In the genomic region with DNA sequence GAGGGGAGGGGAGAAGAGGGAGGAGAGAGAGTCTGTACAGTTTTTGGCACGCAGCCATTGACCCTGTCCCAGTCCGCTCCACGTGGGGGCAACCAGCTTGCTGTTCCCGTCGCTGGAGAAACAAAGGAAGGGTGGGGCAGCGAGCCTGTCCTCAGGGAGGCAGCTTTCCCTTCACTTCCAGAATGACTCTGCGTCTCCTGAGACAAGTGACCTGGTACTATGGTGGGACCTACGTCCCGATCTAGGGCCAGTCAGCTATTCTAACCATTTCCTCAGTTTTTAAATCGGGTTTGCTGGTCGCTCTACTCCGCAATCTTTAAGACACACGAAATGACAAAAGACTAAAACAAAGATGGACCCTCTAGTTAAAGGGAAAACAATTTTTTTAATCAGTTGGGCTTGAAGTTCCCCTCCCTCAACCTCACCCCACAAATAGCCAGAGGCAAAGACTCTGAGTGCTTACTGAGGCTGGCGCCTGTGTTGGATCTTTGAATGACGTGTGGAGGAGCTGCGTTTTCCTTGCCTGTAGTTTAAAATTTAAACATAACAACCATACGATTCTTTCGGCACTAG, we compare ENCODE assay signal across 9 mouse cellular contexts. TPM values are rescaled to one million over a fixed set of nuclear protein-coding genes. Genes with fewer than 3 reads are reported as not detected.
DNase-seq lines count a peak whose midpoint lies in the region; ATAC-seq and TF ChIP-seq lines count a peak whose summit lies in the region.
"Had no signal": no experiment of that assay in that cellular context is flagged by ENCODE, and none has a peak within 500 bp of the region (broad histone marks: within the 10 kb centered on the region; RNA-seq: fewer than 3 reads in every experiment).

No protein-coding gene starts in this region.

- DNase-seq in right cerebral cortex, adult 18-20 months = peak; percentile 27
- no peak for DNase-seq in right cerebral cortex, postnatal 36 days (ENCODE audit: low spot score in 2 of 2)
- peak; percentile 82 for DNase-seq in embryo, embryonic 10 days (ENCODE audit: low spot score)
- DNase-seq in liver, embryonic 13.5 days = no peak
- peak; percentile 23 to 66 for DNase-seq in urinary bladder, postnatal 36 days (ENCODE audit: low spot score in 2 of 2)

- 1% methylated on average over 18 of the region's 18 CpGs for WGBS in intestine, postnatal 0 days
- WGBS in liver, embryonic 13.5 days (ENCODE audit: insufficient replicate concordance) = 6% methylated on average over 18 of the region's 18 CpGs

- TF ChIP-seq POLR2A in myocyte (IDR thresholded peaks at IDR 0.05; ENCODE audit: insufficient read length, low read depth) = peak; percentile 42

- ATAC-seq in granulocyte monocyte progenitor cell, adult 5-6 weeks (replicated peaks; ENCODE audit: poor library complexity, severe bottlenecking) = peak; percentile 59
- 0 out of 2 replicates have a peak, but pooled peaks have one; percentile 20 for ATAC-seq in intestine, postnatal 0 days
- no peak for ATAC-seq in liver, embryonic 13.5 days (ENCODE audit: low read depth)
- ATAC-seq: Patski had no signal

- peak overlapping the region; percentile 41 for H3K4me3 ChIP-seq in intestine, postnatal 0 days (ENCODE audit: low read depth, low read length)
- H3K4me3 ChIP-seq in liver, embryonic 13.5 days (replicated peaks) = peak overlapping the region; percentile 44
- peak overlapping the region; percentile 2 for H3K4me3 ChIP-seq in myocyte

- no peak overlapping the region for H3ac ChIP-seq in myocyte (ENCODE audit: control insufficient read depth, insufficient read length)

- H3K4me1 ChIP-seq in intestine, postnatal 0 days (replicated peaks; ENCODE audit: control insufficient read depth, insufficient read depth, low read length) = peaks cover 6% of the 10 kb centered on the region; the same call in 1 of the 2 replicates
- H3K4me1 ChIP-seq in liver, embryonic 13.5 days (replicated peaks) = 0 out of 2 replicates have a peak, but pooled peaks cover 4% of the 10 kb centered on the region

- H3K9me3 ChIP-seq in intestine, postnatal 0 days (ENCODE audit: control insufficient read depth) = no peaks in the 10 kb centered on the region
- H3K9me3 ChIP-seq in liver, embryonic 13.5 days (replicated peaks) = no peaks in the 10 kb centered on the region

- peak; percentile 48 for TF ChIP-seq CTCF in intestine, postnatal 0 days (IDR thresholded peaks at IDR 0.05; ENCODE audit: low read depth)

- H3K79me2 ChIP-seq in myocyte (ENCODE audit: control insufficient read depth, insufficient read depth) = no peaks in the 10 kb centered on the region

- H3K4me2 ChIP-seq in intestine, postnatal 0 days (replicated peaks; ENCODE audit: low read depth) = peak overlapping the region; percentile 70
- H3K4me2 ChIP-seq in liver, embryonic 13.5 days = peak overlapping the region; percentile 60
- H3K4me2 ChIP-seq in myocyte (ENCODE audit: low read depth) = peak overlapping the region; percentile 66

- H3K27me3 ChIP-seq in intestine, postnatal 0 days (replicated peaks; ENCODE audit: control insufficient read depth, insufficient read depth, low read length) = peaks cover 19% of the 10 kb centered on the region
- peaks cover 42% of the 10 kb centered on the region for H3K27me3 ChIP-seq in liver, embryonic 13.5 days
- no peaks in the 10 kb centered on the region for H3K27me3 ChIP-seq in myocyte (ENCODE audit: control insufficient read depth, insufficient read depth, insufficient read length)
- H3K27me3 ChIP-seq: Patski had no signal

- peak overlapping the region; percentile 42; the same call in 1 of the 2 replicates for H3K9ac ChIP-seq in intestine, postnatal 0 days (ENCODE audit: low read depth, low read length)
- H3K9ac ChIP-seq in liver, embryonic 13.5 days = peak overlapping the region; percentile 42

- H3K27ac ChIP-seq in intestine, postnatal 0 days (ENCODE audit: low read depth, low read length) = peak overlapping the region; percentile 28; the same call in 1 of the 2 replicates
- no peak overlapping the region for H3K27ac ChIP-seq in liver, embryonic 13.5 days

- no peaks in the 10 kb centered on the region for H3K36me3 ChIP-seq in intestine, postnatal 0 days (ENCODE audit: control insufficient read depth, insufficient read depth)
- H3K36me3 ChIP-seq in liver, embryonic 13.5 days = no peaks in the 10 kb centered on the region
- H3K36me3 ChIP-seq in myocyte (ENCODE audit: control insufficient read depth, insufficient read depth) = no peaks in the 10 kb centered on the region

TF ChIP-seq in myocyte, 11 proteins besides CTCF, POLR2A, EP300 and RAD21:
- TF ChIP-seq REST (IDR thresholded peaks at IDR 0.05; ENCODE audit: insufficient read depth, insufficient read length) = no peak
- TF ChIP-seq USF1 (IDR thresholded peaks at IDR 0.05; ENCODE audit: low read depth) = no peak
- TF ChIP-seq SRF (IDR thresholded peaks at IDR 0.05; ENCODE audit: control insufficient read depth, insufficient read length, low read depth) = no peak
- TF ChIP-seq E2F4 (IDR thresholded peaks at IDR 0.05; ENCODE audit: insufficient read depth) = no peak
- TF ChIP-seq TCF3 (IDR thresholded peaks at IDR 0.05; ENCODE audit: insufficient read length, low read depth) = no peak
- TF ChIP-seq MYOD1 (IDR thresholded peaks at IDR 0.05; ENCODE audit: control insufficient read depth in 1 of 3, insufficient read length in 2 of 3, low read depth in 2 of 3) = no peak
- no peak for TF ChIP-seq POLR2AphosphoS2 (IDR thresholded peaks at IDR 0.05; ENCODE audit: insufficient read length, low read depth)
TF ChIP-seq in myocyte: peak in this region for 0.

RNA-seq across cellular contexts. Expression of a gene that starts 4.6 kb away (rescaled TPM):
- not detected in 2 replicates for total RNA-seq in granulocyte monocyte progenitor cell, adult 5-6 weeks (2014; fragmentation: Nextera tagmentation)
- not detected in 2 replicates for total RNA-seq in granulocyte monocyte progenitor cell, adult 5-6 weeks (2017)
- polyA plus RNA-seq in intestine, postnatal 0 days (2015; fragmentation: Nextera tagmentation; extraction: Ambion mirVana) = 0.50 and 0.55 TPM in 2 replicates
- 0.20 and 0.53 TPM in 2 replicates for polyA plus RNA-seq in liver, embryonic 13.5 days (2015; fragmentation: Nextera tagmentation; extraction: Ambion mirVana)
- 0.40 TPM for polyA plus RNA-seq in myocyte (2012; fragmentation: generic; extraction: Trizol)
- polyA plus RNA-seq: Patski had no signal

RNA-seq across cellular contexts. Expression of a gene that starts 19.0 kb away (rescaled TPM):
- 1.8 and 4.2 TPM in 2 replicates for total RNA-seq in granulocyte monocyte progenitor cell, adult 5-6 weeks (2014; fragmentation: Nextera tagmentation)
- total RNA-seq in granulocyte monocyte progenitor cell, adult 5-6 weeks (2017) = 0.30 and 0.46 TPM in 2 replicates
- polyA plus RNA-seq in intestine, postnatal 0 days (2015; fragmentation: Nextera tagmentation; extraction: Ambion mirVana) = 21.7 and 22.9 TPM in 2 replicates
- 10.4 and 12.4 TPM in 2 replicates for polyA plus RNA-seq in liver, embryonic 13.5 days (2015; fragmentation: Nextera tagmentation; extraction: Ambion mirVana)
- 0.34 TPM for polyA plus RNA-seq in myocyte (2012; fragmentation: generic; extraction: Trizol)
- polyA plus RNA-seq: Patski had no signal

RNA-seq across cellular contexts. Expression of a gene that starts 59.8 kb away (rescaled TPM):
- total RNA-seq in granulocyte monocyte progenitor cell, adult 5-6 weeks (2014; fragmentation: Nextera tagmentation) = 5.2 and 17.3 TPM in 2 replicates
- total RNA-seq in granulocyte monocyte progenitor cell, adult 5-6 weeks (2017) = 13.0 and 25.6 TPM in 2 replicates
- 83.6 and 91.4 TPM in 2 replicates for polyA plus RNA-seq in intestine, postnatal 0 days (2015; fragmentation: Nextera tagmentation; extraction: Ambion mirVana)
- polyA plus RNA-seq in liver, embryonic 13.5 days (2015; fragmentation: Nextera tagmentation; extraction: Ambion mirVana) = 30.8 and 32.6 TPM in 2 replicates
- 31.9 TPM for polyA plus RNA-seq in myocyte (2012; fragmentation: generic; extraction: Trizol)

Comparison
In these comparisons a context has a peak if more than half of its experiments do, and no peak if none do; other contexts are left out.
1. DNase-seq: peak in right cerebral cortex, adult 18-20 months (single experiment), embryo, embryonic 10 days (single experiment) and urinary bladder, postnatal 36 days (2 of 2); none in right cerebral cortex, postnatal 36 days (0 of 2) and liver, embryonic 13.5 days (single experiment).
2. Peak in every context shown above with its lines, with median percentiles within 50 percentile points of each other: H3K4me2 ChIP-seq and H3K4me3 ChIP-seq.